Mouse (Mus musculus) c-Kit-positive CD71-negative TER-119-negative erythroid progenitor cells, embryonic 14.5 days (primary cell): ENCODE data around the gene Gja3.
"Not testable (repeated sequence)": the region's sequence is repeated elsewhere in the genome, so short reads cannot be mapped to it uniquely, and the experiment has no call there.

Experiments used
- DNase-seq: peaks from one replicate; pipeline ENCODE4 v3.0.0-alpha.2; 2013; ENCODE audit warnings: low read depth

The Gja3 gene

DNA sequence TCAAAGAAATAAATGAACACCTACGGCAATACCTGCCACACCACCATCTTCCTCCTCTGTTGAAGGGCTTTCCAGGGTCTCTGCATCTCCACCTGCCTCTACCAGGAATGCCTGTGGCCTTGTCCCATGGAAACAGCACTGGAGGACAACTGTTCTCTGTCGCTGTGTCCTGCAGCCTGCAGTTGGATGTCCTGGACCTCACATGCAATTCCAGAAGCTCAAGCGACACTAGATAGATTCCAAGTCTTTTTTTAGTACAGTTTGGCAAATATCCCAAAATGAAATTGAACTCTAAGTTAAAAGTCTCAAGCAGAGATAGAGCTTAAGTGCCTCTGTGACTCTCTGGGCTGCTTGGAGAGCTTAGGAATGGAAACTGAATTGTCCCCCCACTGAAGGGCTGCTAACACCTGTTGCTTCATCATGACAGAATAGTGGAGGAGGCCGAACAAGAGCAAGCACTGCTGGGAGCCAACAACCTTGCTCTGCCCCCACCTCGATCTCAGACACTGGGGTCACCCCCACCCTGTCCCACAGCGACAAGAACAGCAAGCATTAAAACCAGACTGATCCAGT is 22.9 kb downstream of the Gja3 start:
- no peak for DNase-seq

DNA sequence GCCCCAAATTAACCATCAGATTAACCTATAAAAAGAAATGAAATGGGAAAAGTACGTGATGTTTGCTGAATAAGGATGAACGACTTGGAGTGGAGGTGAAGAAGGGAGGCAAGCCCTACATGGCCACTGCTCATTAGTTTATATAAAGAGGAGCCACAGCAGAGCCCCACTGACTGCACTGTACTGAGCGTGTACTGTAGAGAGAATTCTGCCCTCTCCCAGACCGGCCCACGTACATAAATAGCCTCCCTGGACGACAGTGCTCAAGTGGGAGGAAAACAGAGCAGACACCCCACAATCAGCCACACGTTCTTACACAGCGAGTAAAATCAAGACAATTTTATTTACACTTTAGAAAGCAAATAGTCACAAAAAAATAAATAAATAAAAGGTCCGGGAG is 23.8 kb downstream of the Gja3 start:
- DNase-seq, result no peak

DNA sequence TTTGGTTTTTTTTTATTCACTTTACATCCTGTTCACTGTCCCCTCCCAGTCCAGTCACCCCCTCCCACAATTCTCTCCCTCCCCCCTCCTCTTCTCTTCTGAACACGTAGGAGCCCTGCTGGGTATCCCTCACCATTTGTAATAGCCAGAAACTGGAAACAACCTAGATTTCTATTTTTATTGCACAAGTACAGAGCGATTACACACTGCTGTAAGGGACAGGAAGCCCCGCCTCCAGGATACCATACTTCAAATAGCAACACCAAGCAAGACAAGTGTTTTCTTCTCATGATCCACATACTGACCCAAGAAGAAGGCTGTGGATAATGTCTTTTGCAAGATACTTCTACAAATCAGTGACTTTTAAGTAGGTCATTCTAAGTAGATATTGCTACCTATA is 25.1 kb downstream of the Gja3 start:
- no peak for DNase-seq

DNA sequence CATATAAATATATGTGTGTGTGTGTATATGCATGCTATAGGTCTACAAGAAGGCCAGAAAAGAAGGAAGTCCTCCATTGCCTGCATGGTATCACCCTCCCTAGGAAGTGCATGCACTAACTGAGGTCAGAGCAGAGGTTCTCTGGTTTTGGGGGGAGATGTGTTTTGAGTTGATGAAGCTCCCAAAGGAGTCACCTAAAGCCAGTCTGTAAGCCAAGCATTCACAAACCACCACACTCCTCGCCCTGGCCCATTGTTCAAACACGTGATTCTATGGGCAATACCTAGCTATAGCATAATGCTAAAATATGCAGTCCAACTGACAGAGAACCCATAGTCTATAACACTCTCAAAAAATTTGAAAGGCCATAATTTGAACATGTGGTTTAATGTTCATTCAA is 39.5 kb downstream of the Gja3 start:
- no peak for DNase-seq

DNA sequence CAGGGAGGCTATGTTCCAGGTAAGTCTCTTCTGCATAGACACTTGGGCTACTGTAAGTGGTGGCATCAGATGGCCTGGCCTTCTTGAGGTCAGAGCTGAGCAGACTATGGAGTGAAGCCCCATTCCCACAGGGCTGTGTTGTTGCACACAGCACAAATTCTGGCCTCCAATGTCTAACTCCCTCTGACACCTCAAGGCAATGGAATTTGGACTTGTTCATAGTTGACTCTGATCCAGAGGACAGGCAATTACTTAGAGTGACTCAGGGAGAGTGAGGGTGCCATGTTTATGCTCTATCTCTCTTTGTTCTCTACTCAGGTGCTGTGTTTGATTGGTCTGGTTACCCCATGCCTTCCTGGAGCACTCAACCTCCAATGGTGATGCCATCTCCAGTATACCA is 41.1 kb downstream of the Gja3 start:
- DNase-seq, result not testable (repeated sequence)

DNA sequence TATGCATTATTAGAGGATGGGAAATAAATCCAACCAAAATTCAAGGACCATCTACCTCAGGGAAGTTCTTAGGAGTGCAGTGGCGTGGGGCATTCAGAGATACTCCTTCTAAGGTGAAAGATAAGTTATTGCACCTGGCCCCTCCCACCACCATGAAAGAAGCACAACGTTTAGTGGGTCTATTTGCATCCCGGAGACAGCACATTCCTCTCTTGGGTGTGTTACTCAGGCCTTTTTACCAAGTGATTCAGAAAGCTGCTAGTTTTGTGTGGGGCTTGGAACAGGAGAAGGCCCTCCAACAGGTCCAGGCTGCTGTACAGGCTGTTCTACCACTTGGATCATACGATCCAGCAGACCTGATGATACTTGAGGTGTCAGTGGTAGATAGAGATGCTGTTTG is 69.3 kb downstream of the Gja3 start:
- DNase-seq, result no peak
